Mouse (Mus musculus) gastrocnemius, postnatal 10 days (tissue): ENCODE measurements around the gene Lypd5. TPM values are rescaled to one million over a fixed set of nuclear protein-coding genes. Genes with fewer than 3 reads are reported as not detected.
"Not testable (repeated sequence)": the region's sequence is repeated elsewhere in the genome, so short reads cannot be mapped to it uniquely, and the experiment has no call there.

ENCODE experiments used
- DNase-seq: peaks from one replicate; pipeline ENCODE4 v3.0.0; 2021; ENCODE audit warnings: mixed read lengths
- microRNA-seq, 2 experiments: library from miRNA; unstranded; fragments of <30 nt; microRNA quantifications; one replicate each; pipeline ENCODE4 v1.2.0; 2021
- total RNA-seq, 2 experiments: library from RNA; stranded (reverse); gene quantifications; 2 replicates each; pipeline ENCODE4 v1.2.3; 2021

The Lypd5 gene
- total RNA-seq, 2 experiments from 2014 or later, result not detected

GRCm38 (mm10) chr7:24384070-24384469, 35.1 kb downstream of the Lypd5 start:
- no peak for DNase-seq

GRCm38 (mm10) chr7:24384827-24385226, 35.8 kb downstream of the Lypd5 start:
- DNase-seq, result peak; percentile 76

GRCm38 (mm10) chr7:24387059-24387556, 38.1 kb downstream of the Lypd5 start:
- DNase-seq, result peak; percentile 39

- no peak for DNase-seq
These were observed 40.7 kb downstream of the Lypd5 start for GRCm38 (mm10) chr7:24389516-24390187.

- DNase-seq, result no peak
These were observed 41.5 kb downstream of the Lypd5 start for GRCm38 (mm10) chr7:24390512-24390911.

GRCm38 (mm10) chr7:24391077-24391476, 42.1 kb downstream of the Lypd5 start:
- DNase-seq, result no peak

- DNase-seq, result no peak
These were observed 42.7 kb downstream of the Lypd5 start for GRCm38 (mm10) chr7:24391687-24392086.

GRCm38 (mm10) chr7:24394054-24394453, 45.1 kb downstream of the Lypd5 start:
- DNase-seq, result no peak

GRCm38 (mm10) chr7:24394475-24395161, 45.6 kb downstream of the Lypd5 start:
- no peak for DNase-seq

- DNase-seq, result no peak
These were observed 47.8 kb downstream of the Lypd5 start for GRCm38 (mm10) chr7:24396832-24397231.

GRCm38 (mm10) chr7:24398364-24398913, 49.4 kb downstream of the Lypd5 start:
- DNase-seq, result no peak

GRCm38 (mm10) chr7:24399256-24400081, 50.5 kb downstream of the Lypd5 start, which contains the start of gene Smg9:
Smg9 (plus strand) TSS chr7:24399619.
- peak; percentile 95 for DNase-seq

- DNase-seq, result no peak
These were observed 51.1 kb downstream of the Lypd5 start for GRCm38 (mm10) chr7:24400082-24400452.

GRCm38 (mm10) chr7:24400489-24400888, 51.5 kb downstream of the Lypd5 start:
- not testable (repeated sequence) for DNase-seq

GRCm38 (mm10) chr7:24402851-24403250, 53.9 kb downstream of the Lypd5 start:
- no peak for DNase-seq

Small RNA genes lying within 50 kb of the gene (microRNA-seq; reads per million reads assigned to microRNA genes)
- 0 reads per million in 2 experiments for gene Gm27592

Other genes starting within 250 kb of the Lypd5 start
- gene Zfp112, start 236.9 kb upstream of the Lypd5 start, total RNA-seq, result 1 to 10 TPM; 2.8 to 4.1 TPM
- 1 to 10 TPM; 5.1 to 7.5 TPM for gene Zfp235, start 215.0 kb upstream of the Lypd5 start, total RNA-seq
- under 1 TPM; 0.26 to 0.81 TPM for gene Zfp114, start 174.1 kb upstream of the Lypd5 start, total RNA-seq
- gene Zfp111, start 137.8 kb upstream of the Lypd5 start, total RNA-seq, result 1 to 10 TPM; 5.0 to 6.7 TPM
- 1 to 10 TPM; 1.6 to 2.4 TPM for gene Zfp109, start 111.6 kb upstream of the Lypd5 start, total RNA-seq
- 1 to 10 TPM; 1.5 to 1.6 TPM for gene Zfp108, start 94.4 kb upstream of the Lypd5 start, total RNA-seq
- 1 to 10 TPM; 2.9 to 4.2 TPM for gene Zfp93, start 78.8 kb upstream of the Lypd5 start, total RNA-seq
- gene Zfp61, start 48.0 kb upstream of the Lypd5 start, total RNA-seq, result 1 to 10 TPM; 4.2 to 5.6 TPM
- gene Zfp94, start 32.5 kb upstream of the Lypd5 start, total RNA-seq, result 1 to 10 TPM; 2.1 to 4.0 TPM
- not detected for gene Tescl, start 15.3 kb upstream of the Lypd5 start, total RNA-seq
- gene Kcnn4, start 21.1 kb downstream of the Lypd5 start, total RNA-seq, result 1 to 10 TPM in 1 of 2 experiments, under 1 TPM in 1; 0.14 to 1.8 TPM
- gene Smg9, start 50.4 kb downstream of the Lypd5 start, total RNA-seq, result 10 to 100 TPM; 15.4 to 17.1 TPM
- gene Irgc1, start 103.1 kb downstream of the Lypd5 start, total RNA-seq, result under 1 TPM in 1 of 2 experiments, not detected in 1; 0.21 TPM
- gene Plaur, start 113.3 kb downstream of the Lypd5 start, total RNA-seq, result 1 to 10 TPM; 2.0 to 3.0 TPM
- gene Cadm4, start 132.8 kb downstream of the Lypd5 start, total RNA-seq, result 10 to 100 TPM; 14.7 to 17.4 TPM
- 10 to 100 TPM; 11.4 to 11.6 TPM for gene Zfp428, start 157.8 kb downstream of the Lypd5 start, total RNA-seq
- not detected for gene AC161166.1, start 163.3 kb downstream of the Lypd5 start, total RNA-seq
- 10 to 100 TPM; 12.8 to 15.3 TPM for gene Irgq, start 181.5 kb downstream of the Lypd5 start, total RNA-seq
- not detected for gene Pinlyp, start 196.9 kb downstream of the Lypd5 start, total RNA-seq
- 10 to 100 TPM; 22.5 to 26.3 TPM for gene Xrcc1, start 197.1 kb downstream of the Lypd5 start, total RNA-seq
- 10 to 100 TPM in 1 of 2 experiments, 1 to 10 TPM in 1; 9.4 to 10.0 TPM for gene Ethe1, start 238.3 kb downstream of the Lypd5 start, total RNA-seq
- gene Zfp575, start 238.4 kb downstream of the Lypd5 start, total RNA-seq, result under 1 TPM; 0.59 to 0.95 TPM